Mouse (Mus musculus) intestine, embryonic 14.5 days (tissue): ENCODE data around the gene Tcf21. TPM values are rescaled to one million over a fixed set of nuclear protein-coding genes. Genes with fewer than 3 reads are reported as not detected.
A peak's percentile ranks its signal among the peaks of the same experiment; 100 is the strongest.

Source experiments
- ATAC-seq: fragments of 200-750 bp; cut with Nextera tagmentation; replicated peaks from 2 replicates; pipeline ENCODE4 v1.8.0; 2017; ENCODE audit warnings: low read depth, moderate number of reproducible peaks, moderate TSS enrichment, moderate library complexity; ENCODE audit not compliant: low FRiP score, low TSS enrichment
- DNase-seq: peaks from one replicate; pipeline ENCODE4 v3.0.0-alpha.2; 2018; ENCODE audit warnings: low spot score
- H3K27ac ChIP-seq: fragments of 300-500 bp; sonication (generic); 2 replicates; pipeline ENCODE4 v1.5.1; 2014; ENCODE audit warnings: low read depth, mild to moderate bottlenecking, control low read depth
- H3K27me3 ChIP-seq: fragments of 300-500 bp; sonication (generic); replicated peaks from 2 replicates; pipeline ENCODE4 v1.6.1; 2014; ENCODE audit warnings: low read length, control low read depth; ENCODE audit not compliant: control insufficient read depth, insufficient read depth
- H3K36me3 ChIP-seq: fragments of 300-500 bp; sonication (generic); 2 replicates; pipeline ENCODE4 v1.6.1; 2014; ENCODE audit warnings: low read length, control low read depth; ENCODE audit not compliant: control insufficient read depth, insufficient read depth
- H3K4me1 ChIP-seq: fragments of 300-500 bp; sonication (generic); replicated peaks from 2 replicates; pipeline ENCODE4 v1.6.1; 2014; ENCODE audit warnings: low read length, control low read depth, mixed read lengths; ENCODE audit not compliant: control insufficient read depth, insufficient read depth
- H3K4me2 ChIP-seq: fragments of 300-500 bp; sonication (generic); 2 replicates; pipeline ENCODE4 v1.6.1; 2014; ENCODE audit warnings: low read length
- H3K4me3 ChIP-seq: fragments of 300-500 bp; sonication (generic); 2 replicates; pipeline ENCODE4 v1.5.1; 2014; ENCODE audit warnings: low read depth, low read length, control low read depth, mixed read lengths
- H3K9ac ChIP-seq: fragments of 300-500 bp; sonication (generic); 2 replicates; pipeline ENCODE4 v1.6.1; 2014; ENCODE audit warnings: mild to moderate bottlenecking, low read length
- H3K9me3 ChIP-seq: fragments of 300-500 bp; sonication (generic); 2 replicates; pipeline ENCODE4 v1.6.1; 2016; ENCODE audit warnings: low read length, control low read depth; ENCODE audit not compliant: control insufficient read depth
- WGBS: fragments of 180-500 bp; shearing (Covaris S2); extraction: QIAGEN DNeasy Blood & Tissue Kit; methylation state at CpG from one replicate; pipeline ENCODE4 v1.1.7; 2014; 5-methylcytosine and 5-hydroxymethylcytosine counted together
- polyA plus RNA-seq: library from polyadenylated mRNA; unstranded; fragments of >200 nt; fragmentation: Nextera tagmentation; extraction: Ambion mirVana; gene quantifications from 2 replicates; pipeline ENCODE4 v1.2.1, GENCODE M21; 2014

Gene Tcf21
- polyA plus RNA-seq = 257 and 320 TPM in 2 replicates

- Histone ChIP-seq H3K9ac (peak within 1 kb of the TSS; percentile 100), H3K9me3 (no peaks in the 10 kb centered on the region), H3K36me3 (0 out of 2 replicates have a peak, but pooled peaks cover 6% of the 10 kb centered on the region), H3K4me3 (peak within 1 kb of the TSS; percentile 76), H3K27ac (peak within 1 kb of the TSS; percentile 99), H3K4me2 (peak within 1 kb of the TSS; percentile 49), H3K27me3 (peaks cover 13% of the 10 kb centered on the region; the same call in 1 of the 2 replicates), H3K4me1 (peaks cover 24% of the 10 kb centered on the region)
- ATAC-seq = peak; percentile 71
- peak; percentile 85 for DNase-seq
- WGBS = 6% methylated on average over 20 of the region's 20 CpGs
Observed at GRCm38 (mm10) chr10:22819871-22820590, at the start of gene Tcf21. Gene Tcf21 (minus strand): TSS chr10:22820174.

- peak; percentile 53; the same call in 1 of the 2 replicates for ATAC-seq
Observed at GRCm38 (mm10) chr10:22868386-22868918, 48.5 kb upstream of the Tcf21 start.

GRCm38 (mm10) chr10:22867210-22867609 lies 47.2 kb upstream of the Tcf21 start:
- H3K36me3 ChIP-seq = no peaks in the 10 kb centered on the region
- H3K4me2 ChIP-seq = no peak overlapping the region
- no peak for ATAC-seq
- no peaks in the 10 kb centered on the region for H3K27me3 ChIP-seq
- H3K27ac ChIP-seq = no peak overlapping the region
- no peak overlapping the region for H3K9ac ChIP-seq
- H3K9me3 ChIP-seq = no peaks in the 10 kb centered on the region
- 82% methylated on average over 2 of the region's 2 CpGs for WGBS
- no peak for DNase-seq
- H3K4me1 ChIP-seq = peaks cover 15% of the 10 kb centered on the region
- H3K4me3 ChIP-seq = no peak overlapping the region

More at GRCm38 (mm10) chr10:22868386-22868918, 48.5 kb upstream of the Tcf21 start:
- Histone ChIP-seq H3K9me3 (no peaks in the 10 kb centered on the region), H3K4me3 (no peak overlapping the region), H3K4me1 (peaks cover 22% of the 10 kb centered on the region), H3K4me2 (0 out of 2 replicates have a peak overlapping the region, but pooled peaks have one; percentile 20), H3K27me3 (no peaks in the 10 kb centered on the region), H3K36me3 (no peaks in the 10 kb centered on the region), H3K9ac (no peak overlapping the region), H3K27ac (peak overlapping the region; percentile 65)
- DNase-seq = peak; percentile 62
- 16% methylated on average over 8 of the region's 8 CpGs for WGBS

- WGBS = 40% methylated on average over 9 of the region's 9 CpGs
- Histone ChIP-seq H3K9me3 (no peaks in the 10 kb centered on the region), H3K36me3 (no peaks in the 10 kb centered on the region), H3K4me3 (no peak overlapping the region), H3K27me3 (no peaks in the 10 kb centered on the region), H3K9ac (no peak overlapping the region), H3K27ac (no peak overlapping the region), H3K4me2 (no peak overlapping the region), H3K4me1 (peaks cover 19% of the 10 kb centered on the region; the same call in 1 of the 2 replicates)
- ATAC-seq = no peak
- DNase-seq = no peak
Observed at GRCm38 (mm10) chr10:22858111-22858510, 38.1 kb upstream of the Tcf21 start.

GRCm38 (mm10) chr10:22854330-22854729 lies 34.4 kb upstream of the Tcf21 start:
- Histone ChIP-seq H3K9me3 (no peaks in the 10 kb centered on the region), H3K27ac (no peak overlapping the region), H3K9ac (no peak overlapping the region), H3K4me1 (peaks cover 19% of the 10 kb centered on the region; the same call in 1 of the 2 replicates), H3K4me2 (no peak overlapping the region), H3K4me3 (no peak overlapping the region), H3K27me3 (no peaks in the 10 kb centered on the region), H3K36me3 (no peaks in the 10 kb centered on the region)
- ATAC-seq (no peak), DNase-seq (no peak)
- WGBS = 50% methylated on average over 7 of the region's 7 CpGs

- DNase-seq (no peak), ATAC-seq (no peak)
- Histone ChIP-seq H3K4me2 (no peak overlapping the region), H3K36me3 (no peaks in the 10 kb centered on the region), H3K9ac (no peak overlapping the region), H3K4me3 (no peak overlapping the region), H3K27me3 (peaks cover 16% of the 10 kb centered on the region; the same call in 1 of the 2 replicates), H3K9me3 (no peaks in the 10 kb centered on the region), H3K4me1 (peaks cover 23% of the 10 kb centered on the region), H3K27ac (no peak overlapping the region)
- 12% methylated on average over 3 of the region's 3 CpGs for WGBS
Observed at GRCm38 (mm10) chr10:22845351-22845750, 25.4 kb upstream of the Tcf21 start.

- no peak for DNase-seq
- H3K27me3 ChIP-seq = peaks cover 16% of the 10 kb centered on the region; the same call in 1 of the 2 replicates
Observed at GRCm38 (mm10) chr10:22844731-22845130, 24.8 kb upstream of the Tcf21 start.

GRCm38 (mm10) chr10:22843440-22844361 lies 23.7 kb upstream of the Tcf21 start:
- 4% methylated on average over 26 of the region's 26 CpGs for WGBS
- Histone ChIP-seq H3K9me3 (no peaks in the 10 kb centered on the region), H3K4me3 (peak overlapping the region; percentile 20), H3K36me3 (no peaks in the 10 kb centered on the region), H3K4me2 (peak overlapping the region; percentile 46), H3K4me1 (peaks cover 23% of the 10 kb centered on the region), H3K9ac (0 out of 2 replicates have a peak overlapping the region, but pooled peaks have one; percentile 25), H3K27ac (no peak overlapping the region), H3K27me3 (peaks cover 16% of the 10 kb centered on the region; the same call in 1 of the 2 replicates)
- peak; percentile 69 for DNase-seq
- no peak for ATAC-seq

More at GRCm38 (mm10) chr10:22844731-22845130, 24.8 kb upstream of the Tcf21 start:
- no peak overlapping the region for H3K27ac ChIP-seq
- H3K9me3 ChIP-seq = no peaks in the 10 kb centered on the region
- ATAC-seq = no peak
- 34% methylated on average over 10 of the region's 10 CpGs for WGBS
- peaks cover 23% of the 10 kb centered on the region for H3K4me1 ChIP-seq
- H3K4me2 ChIP-seq = no peak overlapping the region
- H3K4me3 ChIP-seq = no peak overlapping the region
- no peak overlapping the region for H3K9ac ChIP-seq
- no peaks in the 10 kb centered on the region for H3K36me3 ChIP-seq
